Mouse (Mus musculus): ENCODE results near the gene Rab3a. TPM values are rescaled to one million over a fixed set of nuclear protein-coding genes. Genes with fewer than 3 reads are reported as not detected.

Rab3a gene
- total RNA-seq (2021) = 100 to 1,000 TPM; 808 to 835 TPM
- long read RNA-seq, experiment 1, transcript Rab3a-202 (5 exons, 1,375 nt) = minor isoform, 11 of 977 reads
- long read RNA-seq, experiment 1, transcript Rab3a-201 (5 exons, 1,363 nt) = major isoform, 597 of 977 reads
- long read RNA-seq, experiment 1, transcript Rab3a-203 (4 exons, 1,556 nt) = minor isoform, 22 of 977 reads
- long read RNA-seq, experiment 1, partial matches to known transcripts = 58 of 977 reads
- long read RNA-seq, experiment 1, other reads (novel, unspliced or antisense) = 288 of 977 reads
- long read RNA-seq, experiment 2, transcript Rab3a-201 (5 exons, 1,363 nt) = major isoform, 357 of 598 reads
- long read RNA-seq, experiment 2, transcript Rab3a-203 (4 exons, 1,556 nt) = minor isoform, 19 of 598 reads
- long read RNA-seq, experiment 2, transcript Rab3a-202 (5 exons, 1,375 nt) = minor isoform, 7 of 598 reads
- long read RNA-seq, experiment 2, partial matches to known transcripts = 17 of 598 reads
- long read RNA-seq, experiment 2, other reads (novel, unspliced or antisense) = 198 of 598 reads

GRCm38 (mm10) chr8:70754043-70754870, at the start of gene Rab3a:
Rab3a (plus strand) TSS chr8:70754679.
- peak; percentile 93 to 95 for DNase-seq (ENCODE audit: extremely low spot score in 1 of 2, low spot score in 2 of 2)
- no peak for TF ChIP-seq CTCF (IDR thresholded peaks at IDR 0.05)
- intact Hi-C loops (cut with DNase I) = loop anchor here (2.0 kb wide), 1 partner anchor 55 kb away; the partner anchor contains the start of gene Jund
- H3K4me3 ChIP-seq = peak within 1 kb of the TSS; percentile 93
- H3K27ac ChIP-seq = peak within 1 kb of the TSS; percentile 100

- TF ChIP-seq CTCF (IDR thresholded peaks at IDR 0.05) = no peak
- no peak overlapping the region for H3K4me3 ChIP-seq
- intact Hi-C loops (cut with DNase I) = no loop called here
Observed at GRCm38 (mm10) chr8:70708281-70708680, 46.2 kb upstream of the Rab3a start.

GRCm38 (mm10) chr8:70709794-70710193, 44.7 kb upstream of the Rab3a start:
- TF ChIP-seq CTCF (IDR thresholded peaks at IDR 0.05) = no peak
- Histone ChIP-seq H3K4me3 (no peak overlapping the region), H3K27ac (no peak overlapping the region)
- intact Hi-C loops (cut with DNase I) = no loop called here
- DNase-seq (ENCODE audit: extremely low spot score in 1 of 2, low spot score in 2 of 2) = no peak

More at GRCm38 (mm10) chr8:70708281-70708680, 46.2 kb upstream of the Rab3a start:
- DNase-seq (ENCODE audit: extremely low spot score in 1 of 2, low spot score in 2 of 2) = no peak
- no peak overlapping the region for H3K27ac ChIP-seq

- intact Hi-C loops (cut with DNase I) = no loop called here
- Histone ChIP-seq H3K4me3 (no peak overlapping the region), H3K27ac (no peak overlapping the region)
- DNase-seq (ENCODE audit: extremely low spot score in 1 of 2, low spot score in 2 of 2) = no peak
- TF ChIP-seq CTCF (IDR thresholded peaks at IDR 0.05) = no peak
Observed at GRCm38 (mm10) chr8:70710296-70710695, 44.2 kb upstream of the Rab3a start.

- no peak overlapping the region for H3K4me3 ChIP-seq
- DNase-seq (ENCODE audit: extremely low spot score in 1 of 2, low spot score in 2 of 2) = no peak
- intact Hi-C loops (cut with DNase I) = no loop called here
- H3K27ac ChIP-seq = no peak overlapping the region
- TF ChIP-seq CTCF (IDR thresholded peaks at IDR 0.05) = no peak
Observed at GRCm38 (mm10) chr8:70711041-70711440, 43.4 kb upstream of the Rab3a start.

GRCm38 (mm10) chr8:70713991-70714390, 40.5 kb upstream of the Rab3a start:
- H3K4me3 ChIP-seq = no peak overlapping the region
- TF ChIP-seq CTCF (IDR thresholded peaks at IDR 0.05) = no peak
- no peak overlapping the region for H3K27ac ChIP-seq
- intact Hi-C loops (cut with DNase I) = no loop called here
- DNase-seq (ENCODE audit: extremely low spot score in 1 of 2, low spot score in 2 of 2) = no peak

GRCm38 (mm10) chr8:70715086-70715485, 39.4 kb upstream of the Rab3a start:
- DNase-seq (ENCODE audit: extremely low spot score in 1 of 2, low spot score in 2 of 2) = no peak
- intact Hi-C loops (cut with DNase I) = no loop called here
- Histone ChIP-seq H3K4me3 (no peak overlapping the region), H3K27ac (no peak overlapping the region)
- no peak for TF ChIP-seq CTCF (IDR thresholded peaks at IDR 0.05)

GRCm38 (mm10) chr8:70716521-70717400, 37.7 kb upstream of the Rab3a start:
- TF ChIP-seq CTCF (IDR thresholded peaks at IDR 0.05) = no peak
- intact Hi-C loops (cut with DNase I) = no loop called here
- Histone ChIP-seq H3K4me3 (no peak overlapping the region), H3K27ac (no peak overlapping the region)
- no peak for DNase-seq (ENCODE audit: extremely low spot score in 1 of 2, low spot score in 2 of 2)

- Histone ChIP-seq H3K27ac (no peak within 1 kb of the TSS), H3K4me3 (no peak within 1 kb of the TSS)
- peak; percentile 57 to 72 for DNase-seq (ENCODE audit: extremely low spot score in 1 of 2, low spot score in 2 of 2)
- intact Hi-C loops (cut with DNase I) = no loop called here
- TF ChIP-seq CTCF (IDR thresholded peaks at IDR 0.05) = peak; percentile 96
Observed at GRCm38 (mm10) chr8:70718297-70718696, 36.2 kb upstream of the Rab3a start, which contains the start of gene Gm3336. Gm3336 (plus strand) TSS chr8:70718543.

- intact Hi-C loops (cut with DNase I) = loop anchor here (1.0 kb wide), 3 partner anchors 32 to 120 kb away; no protein-coding TSS in a partner anchor
Observed at GRCm38 (mm10) chr8:70719796-70720270, 34.6 kb upstream of the Rab3a start.

GRCm38 (mm10) chr8:70720739-70721138, 33.7 kb upstream of the Rab3a start:
- no peak overlapping the region for H3K27ac ChIP-seq
- DNase-seq (ENCODE audit: extremely low spot score in 1 of 2, low spot score in 2 of 2) = peak; percentile 69 to 86
- peak; percentile 99 for TF ChIP-seq CTCF (IDR thresholded peaks at IDR 0.05)
- intact Hi-C loops (cut with DNase I) = loop anchor here (1.0 kb wide), 3 partner anchors 32 to 120 kb away; no protein-coding TSS in a partner anchor
- H3K4me3 ChIP-seq = no peak overlapping the region

More at GRCm38 (mm10) chr8:70719796-70720270, 34.6 kb upstream of the Rab3a start:
- H3K27ac ChIP-seq = no peak overlapping the region
- no peak overlapping the region for H3K4me3 ChIP-seq
- DNase-seq (ENCODE audit: extremely low spot score in 1 of 2, low spot score in 2 of 2) = no peak
- TF ChIP-seq CTCF (IDR thresholded peaks at IDR 0.05) = no peak
